Mouse (Mus musculus): Measurements from ENCODE around the gene Cass4. TPM values are rescaled to one million over a fixed set of nuclear protein-coding genes. Genes with fewer than 3 reads are reported as not detected.

Gene Cass4
- total and polyA plus RNA-seq, 3 experiments, result 0.35 to 5.5 TPM; not detected in 1

- TF ChIP-seq HCFC1 (IDR thresholded peaks at IDR 0.05; ENCODE audit: low read depth, low read length), result peak; percentile 96
- no peak for TF ChIP-seq CTCF (IDR thresholded peaks at IDR 0.05 in 2 of 3, conservative IDR thresholded peaks at IDR 0.05 in 1 of 3; ENCODE audit: control insufficient read depth in 1 of 3, insufficient read depth in 1 of 3, low read depth in 2 of 3, low read length in 3 of 3, poor library complexity in 1 of 3, severe bottlenecking in 1 of 3)
- peak; percentile 99 for TF ChIP-seq BHLHE40 (IDR thresholded peaks at IDR 0.05; ENCODE audit: borderline replicate concordance, low read depth, low read length)
- TF ChIP-seq TAL1 (IDR thresholded peaks at IDR 0.05; ENCODE audit: low read length), result no peak
- TF ChIP-seq ZMIZ1 (IDR thresholded peaks at IDR 0.05; ENCODE audit: low read depth, low read length), result peak; percentile 82
- no peak for TF ChIP-seq ZKSCAN1 (IDR thresholded peaks at IDR 0.05; ENCODE audit: low read depth, low read length)
- TF ChIP-seq POLR2A (IDR thresholded peaks at IDR 0.05; ENCODE audit: control insufficient read depth in 1 of 2, insufficient read depth in 1 of 2, low read depth in 1 of 2, low read length in 2 of 2, poor library complexity in 1 of 2), result peak; percentile 66 to 95
- no peak; the same call in 1 of the 2 replicates for TF ChIP-seq POLR2AphosphoS5 (IDR thresholded peaks at IDR 0.05; ENCODE audit: borderline replicate concordance, low read depth, low read length)
- TF ChIP-seq NELFE (IDR thresholded peaks at IDR 0.05; ENCODE audit: low read depth, low read length), result peak; percentile 88
- no peak; a peak in 1 of 4 replicates for TF ChIP-seq EP300 (IDR thresholded peaks at IDR 0.05; ENCODE audit: low read depth in 1 of 2, low read length in 2 of 2)
- TF ChIP-seq TBP (IDR thresholded peaks at IDR 0.05; ENCODE audit: low read depth, low read length), result peak; percentile 94
Observed at GRCm38 (mm10) chr2:172370411-172371223, 23.0 kb upstream of the Cass4 start, which contains the start of the genes Aurka and Cstf1 (continued).

- H3K9ac ChIP-seq (ENCODE audit: control insufficient read depth, low read depth, low read length, poor library complexity, severe bottlenecking), result peak overlapping the region; percentile 95
- H3K27me3 ChIP-seq (ENCODE audit: control insufficient read depth in 1 of 2, insufficient read depth in 2 of 2, low read length in 2 of 2), result no peaks in the 10 kb centered on the region
- H3K27ac ChIP-seq (ENCODE audit: control insufficient read depth, low read depth, low read length), result peak overlapping the region; percentile 96
- H3K4me1 ChIP-seq (ENCODE audit: control insufficient read depth in 1 of 2, insufficient read depth in 2 of 2, low read length in 2 of 2), result peaks cover 0 to 18% of the 10 kb centered on the region in 2 experiments; a peak in 2 of 4 replicates
- peak overlapping the region; percentile 86 to 89 for H3K4me3 ChIP-seq (ENCODE audit: control insufficient read depth in 1 of 2, insufficient read depth in 1 of 2, low read depth in 2 of 2, low read length in 2 of 2)
- peaks cover 69% of the 10 kb centered on the region for H3K79me2 ChIP-seq (ENCODE audit: control insufficient read depth, insufficient read depth, low read length, poor library complexity)
- TF ChIP-seq JUND (IDR thresholded peaks at IDR 0.05; ENCODE audit: low read depth, low read length) (no peak), UBTF (IDR thresholded peaks at IDR 0.05; ENCODE audit: borderline replicate concordance, insufficient read depth, low read depth, low read length) (no peak), MXI1 (IDR thresholded peaks at IDR 0.05; ENCODE audit: low read depth, low read length) (no peak), RCOR1 (IDR thresholded peaks at IDR 0.05; ENCODE audit: low read depth, low read length) (no peak), USF2 (IDR thresholded peaks at IDR 0.05; ENCODE audit: borderline replicate concordance in 1 of 2, insufficient read depth in 1 of 2, low read depth in 1 of 2, low read length in 2 of 2) (no peak), TBP (IDR thresholded peaks at IDR 0.05; ENCODE audit: low read depth, low read length) (no peak), RAD21 (IDR thresholded peaks at IDR 0.05; ENCODE audit: low read depth, low read length) (no peak), CHD1 (IDR thresholded peaks at IDR 0.05; ENCODE audit: low read depth, low read length) (no peak), TCF12 (IDR thresholded peaks at IDR 0.05; ENCODE audit: low read depth, low read length) (no peak), MYC (IDR thresholded peaks at IDR 0.05; ENCODE audit: low read depth, low read length) (no peak), POLR2AphosphoS5 (IDR thresholded peaks at IDR 0.05; ENCODE audit: borderline replicate concordance, low read depth, low read length) (no peak), ZC3H11A (IDR thresholded peaks at IDR 0.05; ENCODE audit: low read depth, low read length) (no peak), ELF1 (IDR thresholded peaks at IDR 0.05; ENCODE audit: low read depth, low read length) (no peak), ETS1 (IDR thresholded peaks at IDR 0.05; ENCODE audit: low read depth, low read length) (no peak), MAFK (IDR thresholded peaks at IDR 0.05; ENCODE audit: borderline replicate concordance, low read depth, low read length) (no peak)
- peaks cover 12 to 26% of the 10 kb centered on the region in 2 experiments for H3K36me3 ChIP-seq (ENCODE audit: control insufficient read depth in 1 of 2, insufficient read depth in 2 of 2, low read length in 2 of 2)
- peak; percentile 53 for DNase-seq (ENCODE audit: low read depth, low spot score)
- H3K9me3 ChIP-seq (replicated peaks; ENCODE audit: insufficient read depth, low read length), result no peaks in the 10 kb centered on the region
Observed at GRCm38 (mm10) chr2:172371258-172371657, 22.3 kb upstream of the Cass4 start.

All from MEL (cell line).